Mouse (Mus musculus) CH12.LX (cell line): Measurements from ENCODE around the gene Klhl20. TPM values are rescaled to one million over a fixed set of nuclear protein-coding genes. Genes with fewer than 3 reads are reported as not detected.
"Not testable (repeated sequence)": the region's sequence is repeated elsewhere in the genome, so short reads cannot be mapped to it uniquely, and the experiment has no call there.

Source experiments
- DNase-seq: peaks from one replicate; pipeline ENCODE4 v3.0.0-alpha.2; 2013; ENCODE audit errors: extremely low read depth
- H3K27ac ChIP-seq: 2 replicates; pipeline ENCODE4 v1.5.1; 2012; ENCODE audit warnings: low read depth, mild to moderate bottlenecking, control low read depth, moderate library complexity; ENCODE audit not compliant: insufficient read depth
- H3K27me3 ChIP-seq: replicated peaks from 2 replicates; pipeline ENCODE3; 2012; ENCODE audit warnings: inconsistent platforms
- H3K36me3 ChIP-seq, 2 experiments: replicated peaks in 1 of 2; 2 replicates each; pipeline versions ENCODE3 to v1.6.1; 2012; ENCODE audit warnings: inconsistent platforms in 1 of 2, low read length in 1 of 2, mild to moderate bottlenecking in 1 of 2, mixed read lengths in 1 of 2, moderate library complexity in 1 of 2; ENCODE audit not compliant: control insufficient read depth in 1 of 2, insufficient read depth in 1 of 2
- H3K4me1 ChIP-seq, 2 experiments: 2 replicates each; pipeline ENCODE4 v1.6.1; 2012; ENCODE audit warnings: inconsistent platforms in 1 of 2, moderate library complexity in 1 of 2; ENCODE audit not compliant: insufficient read depth in 2 of 2, control insufficient read depth in 1 of 2
- H3K4me2 ChIP-seq: 2 replicates; pipeline ENCODE4 v1.6.1; 2012; ENCODE audit warnings: low read depth, mild to moderate bottlenecking, control low read depth; ENCODE audit not compliant: poor library complexity, insufficient read depth, severe bottlenecking
- H3K4me3 ChIP-seq, 3 experiments: fragments of 150-350 bp in 1 of 3; sonication (generic) in 1 of 3; replicated peaks in 1 of 3; 2 replicates each; pipeline versions ENCODE3 to v1.5.1; 2011 to 2012; ENCODE audit warnings: low read depth in 2 of 3, low read length in 2 of 3, mild to moderate bottlenecking in 2 of 3, moderate library complexity in 2 of 3, control low read depth in 1 of 3, improper control_type of control experiment in 1 of 3, inconsistent platforms in 1 of 3, mixed read lengths in 1 of 3; ENCODE audit not compliant: poor library complexity in 1 of 3
- H3K79me2 ChIP-seq: replicated peaks from 2 replicates; pipeline ENCODE4 v1.6.1; 2012; ENCODE audit warnings: mild to moderate bottlenecking, moderate library complexity; ENCODE audit not compliant: control insufficient read depth, poor library complexity, insufficient read depth, severe bottlenecking; ENCODE audit errors: extremely low read depth
- H3K9ac ChIP-seq: 2 replicates; pipeline ENCODE4 v1.6.1; 2012; ENCODE audit warnings: low read depth, mild to moderate bottlenecking, control low read depth, moderate library complexity; ENCODE audit not compliant: insufficient read depth
- H3K9me3 ChIP-seq: replicated peaks from 2 replicates; pipeline ENCODE3; 2012; ENCODE audit warnings: low read length, inconsistent platforms, mixed read lengths
- ELF1 ChIP-seq: IDR thresholded peaks from 2 replicates; pipeline ENCODE4 v1.6.1; 2014; ENCODE audit warnings: low read depth, mild to moderate bottlenecking, inconsistent platforms, low read length, improper control_type of control experiment
- ETS1 ChIP-seq: conservative IDR thresholded peaks from 2 replicates; pipeline ENCODE4 v1.6.1; 2012; ENCODE audit warnings: low read depth, mild to moderate bottlenecking, inconsistent platforms, low read length, improper control_type of control experiment, moderate library complexity
- GABPA ChIP-seq: IDR thresholded peaks from 2 replicates; pipeline ENCODE4 v1.6.1; 2012; ENCODE audit warnings: low read depth, low read length, improper control_type of control experiment, inconsistent platforms; ENCODE audit not compliant: insufficient replicate concordance
- HCFC1 ChIP-seq: IDR thresholded peaks from 2 replicates; pipeline ENCODE4 v1.6.1; 2012; ENCODE audit warnings: low read depth, mild to moderate bottlenecking, inconsistent platforms, low read length, improper control_type of control experiment
- MAFK ChIP-seq: IDR thresholded peaks from 2 replicates; pipeline ENCODE4 v1.6.1; 2011; ENCODE audit warnings: low read length, improper control_type of control experiment; ENCODE audit not compliant: insufficient replicate concordance
- MYC ChIP-seq: IDR thresholded peaks from 2 replicates; pipeline ENCODE4 v1.6.1; 2011; ENCODE audit warnings: low read depth, mild to moderate bottlenecking, improper control_type of control experiment, low read length
- NELFE ChIP-seq: IDR thresholded peaks from 2 replicates; pipeline ENCODE4 v1.6.1; 2011; ENCODE audit warnings: low read depth, low read length, improper control_type of control experiment
- NRF1 ChIP-seq: IDR thresholded peaks from 2 replicates; pipeline ENCODE4 v1.6.1; 2014; ENCODE audit warnings: low read depth, mild to moderate bottlenecking, inconsistent platforms, low read length, improper control_type of control experiment, moderate library complexity
- POLR2AphosphoS2 ChIP-seq: IDR thresholded peaks from 2 replicates; pipeline ENCODE4 v1.6.1; 2011; ENCODE audit warnings: low read depth, low read length, improper control_type of control experiment
- RAD21 ChIP-seq: IDR thresholded peaks from 2 replicates; pipeline ENCODE4 v1.6.1; 2011; ENCODE audit warnings: low read depth, mild to moderate bottlenecking, low read length, improper control_type of control experiment, moderate library complexity
- RCOR1 ChIP-seq: conservative IDR thresholded peaks from 2 replicates; pipeline ENCODE4 v1.6.1; 2012; ENCODE audit warnings: low read depth, mild to moderate bottlenecking, inconsistent platforms, low read length, improper control_type of control experiment
- TCF12 ChIP-seq: IDR thresholded peaks from 2 replicates; pipeline ENCODE4 v1.6.1; 2014; ENCODE audit warnings: low read depth, mild to moderate bottlenecking, inconsistent platforms, low read length, improper control_type of control experiment
- ZC3H11A ChIP-seq: IDR thresholded peaks from 2 replicates; pipeline ENCODE4 v1.6.1; 2012; ENCODE audit warnings: low read depth, mild to moderate bottlenecking, inconsistent platforms, low read length, improper control_type of control experiment
- ZKSCAN1 ChIP-seq: IDR thresholded peaks from 2 replicates; pipeline ENCODE4 v1.6.1; 2012; ENCODE audit warnings: low read depth, inconsistent platforms, low read length, improper control_type of control experiment, borderline replicate concordance
- ZNF384 ChIP-seq: IDR thresholded peaks from 2 replicates; pipeline ENCODE4 v1.6.1; 2012; ENCODE audit warnings: low read depth, low read length, improper control_type of control experiment, inconsistent platforms
- dilution Hi-C: fragments of 300-500 bp; cut with MboI; formaldehyde crosslinking; loops from 2 replicates; pipeline ENCODE4 v1.14.3; 2020; ENCODE audit warnings: low sequenced_read_pairs; ENCODE audit not compliant: extremely low pct_unique_long_range_greater_than_20kb, extremely low pct_ligation_motif_present
- in situ Hi-C: fragments of 300-500 bp; cut with MboI; formaldehyde crosslinking; loops from 3 replicates; pipeline ENCODE4 v1.14.3; 2019; ENCODE audit warnings: low sequenced_read_pairs, low pct_ligation_motif_present, low pct_unique_long_range_greater_than_20kb, mixed read lengths
- polyA plus RNA-seq: library from polyadenylated mRNA; unstranded; fragments of >175 nt; gene quantifications from 2 replicates; pipeline ENCODE4 v1.2.1, GENCODE M21; 2012; ENCODE audit warnings: low read depth; ENCODE audit not compliant: insufficient read length
- total RNA-seq, 2 experiments: library from RNA; depleted of rRNA; stranded (reverse); fragments of 300-350 nt in 1 of 2; fragments of >200 nt in 1 of 2; gene quantifications; 2 replicates each; pipeline ENCODE4 v1.2.3; 2012 to 2014

The Klhl20 gene
- total and polyA plus RNA-seq, 3 experiments: 7.9 to 16.3 (median 8.3) TPM

- dilution Hi-C loops: no loop called here
- TF ChIP-seq MAFK (peak; percentile 91), HCFC1 (no peak)
- TF ChIP-seq, all 38 proteins: peak for 1
- DNase-seq: no peak
- H3K79me2 ChIP-seq: no peaks in the 10 kb centered on the region
- H3K4me3 ChIP-seq: no peak overlapping the region
- no peaks in the 10 kb centered on the region for H3K36me3 ChIP-seq
- 0 out of 4 replicates have a peak, but pooled peaks cover 0 to 3% of the 10 kb centered on the region in 2 experiments for H3K4me1 ChIP-seq
- in situ Hi-C loops: no loop called here
- H3K9me3 ChIP-seq: peaks cover 3% of the 10 kb centered on the region
- no peak overlapping the region for H3K9ac ChIP-seq
- H3K27ac ChIP-seq: no peak overlapping the region
- H3K4me2 ChIP-seq: no peak overlapping the region
- H3K27me3 ChIP-seq: no peaks in the 10 kb centered on the region
Measured at GRCm38 (mm10) chr1:161147888-161148287, 16.6 kb upstream of the Klhl20 start.

DNA sequence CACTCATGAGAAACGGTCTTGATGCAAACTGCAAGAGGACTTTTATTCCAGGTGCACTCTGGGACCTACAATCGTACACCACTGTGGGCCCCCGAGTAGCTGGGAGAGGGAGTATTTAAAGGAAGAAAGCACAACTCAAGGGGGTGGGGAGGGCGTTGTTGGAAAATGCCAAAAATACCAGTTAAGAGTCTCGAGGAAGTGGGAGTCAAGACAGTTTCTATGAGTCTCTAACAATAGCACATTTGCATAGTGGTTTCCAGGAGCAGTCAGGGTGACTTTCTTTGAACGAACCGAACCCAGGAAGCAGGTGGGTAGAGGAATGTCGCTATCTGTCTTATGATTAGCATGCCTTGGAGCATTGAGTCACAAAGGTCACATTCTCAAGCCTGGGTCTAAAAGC is 14.3 kb upstream of the Klhl20 start:
- H3K79me2 ChIP-seq, H3K4me2 ChIP-seq, H3K9ac ChIP-seq, DNase-seq, H3K36me3 ChIP-seq, H3K9me3 ChIP-seq, H3K27me3 ChIP-seq, H3K4me1 ChIP-seq, in situ Hi-C loops, H3K27ac ChIP-seq, dilution Hi-C loops, H3K4me3 ChIP-seq: not testable (repeated sequence)

DNA sequence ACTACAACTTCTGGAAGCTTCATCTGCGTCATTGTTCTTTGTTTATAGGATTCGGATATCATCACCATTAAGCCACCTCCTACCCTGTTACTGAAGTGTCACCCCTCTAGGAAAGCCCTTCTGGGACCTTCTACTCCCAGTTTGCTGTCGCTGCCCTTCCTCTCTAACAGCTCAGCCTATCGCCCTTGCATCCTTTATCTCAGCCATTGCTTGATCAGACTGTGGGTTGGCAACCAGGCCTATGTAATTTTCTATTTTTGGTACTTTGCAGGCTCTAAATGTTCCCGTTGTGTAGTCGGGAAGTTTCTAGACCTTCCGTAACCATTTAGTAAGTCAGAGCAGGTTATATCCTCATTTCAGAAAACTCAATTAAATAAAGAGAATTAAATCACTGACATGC is 11.9 kb upstream of the Klhl20 start:
- Histone ChIP-seq H3K27ac (no peak overlapping the region), H3K4me2 (no peak overlapping the region), H3K36me3 (no peaks in the 10 kb centered on the region), H3K27me3 (no peaks in the 10 kb centered on the region), H3K4me3 (no peak overlapping the region), H3K79me2 (no peaks in the 10 kb centered on the region), H3K9ac (no peak overlapping the region), H3K4me1 (peaks cover 3 to 8% of the 10 kb centered on the region in 2 experiments; a peak in 3 of 4 replicates), H3K9me3 (peaks cover 3% of the 10 kb centered on the region)
- DNase-seq: no peak
- dilution Hi-C loops (no loop called here), in situ Hi-C loops (no loop called here)
- no peak for TF ChIP-seq ZC3H11A
- TF ChIP-seq NELFE: no peak
- no peak for TF ChIP-seq ELF1
- TF ChIP-seq ZKSCAN1: no peak
- TF ChIP-seq ETS1: no peak
- TF ChIP-seq HCFC1: no peak
- no peak for TF ChIP-seq GABPA
- TF ChIP-seq RCOR1: no peak
- no peak for TF ChIP-seq MYC
- no peak for TF ChIP-seq RAD21
- TF ChIP-seq POLR2AphosphoS2: no peak
- TF ChIP-seq TCF12: no peak
- TF ChIP-seq NRF1: no peak
- TF ChIP-seq ZNF384: no peak
